Mouse (Mus musculus): ENCODE results near the gene Hmgcs1.

- no peak for TF ChIP-seq CTCF (conservative IDR thresholded peaks at IDR 0.05; ENCODE audit: low read length)
- no peak for TF ChIP-seq NANOG (IDR thresholded peaks at IDR 0.05; ENCODE audit: borderline replicate concordance, low read length)
- no peak for TF ChIP-seq POU5F1 (IDR thresholded peaks at IDR 0.05; ENCODE audit: borderline replicate concordance, low read length)
Observed at GRCm38 (mm10) chr13:119698436-119698835, 8.3 kb downstream of the Hmgcs1 start.
